Mouse (Mus musculus) small intestine, adult 2 months (tissue): ENCODE data around the gene Mns1. TPM values are rescaled to one million over a fixed set of nuclear protein-coding genes. Genes with fewer than 3 reads are reported as not detected.

ENCODE experiments used
- H3K27ac ChIP-seq: fragments of 200-500 bp; 2 replicates; pipeline ENCODE4 v1.5.1; 2012; ENCODE audit warnings: low read depth, low read length, control low read depth, inconsistent platforms; ENCODE audit not compliant: insufficient read depth
- H3K27me3 ChIP-seq: fragments of 200-500 bp; 2 replicates; pipeline ENCODE4 v1.6.1; 2012; ENCODE audit warnings: mild to moderate bottlenecking, moderate library complexity, low read length, inconsistent platforms; ENCODE audit not compliant: control insufficient read depth, insufficient read depth
- H3K36me3 ChIP-seq: fragments of 200-500 bp; 2 replicates; pipeline ENCODE4 v1.6.1; 2012; ENCODE audit warnings: mild to moderate bottlenecking, low read length, control low read depth, inconsistent platforms; ENCODE audit not compliant: control insufficient read depth, insufficient read depth
- H3K4me1 ChIP-seq: fragments of 200-500 bp; 2 replicates; pipeline ENCODE4 v1.6.1; 2012; ENCODE audit warnings: low read length, inconsistent platforms, mixed read lengths; ENCODE audit not compliant: control insufficient read depth, insufficient read depth, insufficient read length
- H3K4me3 ChIP-seq: fragments of 200-500 bp; 2 replicates; pipeline ENCODE4 v1.5.1; 2012; ENCODE audit warnings: low read depth, mild to moderate bottlenecking, control low read depth, inconsistent platforms, low read length, moderate library complexity
- CTCF ChIP-seq: fragments of 200-500 bp; IDR thresholded peaks from 2 replicates; pipeline ENCODE4 v1.5.1; 2012; ENCODE audit warnings: low read depth, mild to moderate bottlenecking, control low read depth, inconsistent platforms, low read length, moderate library complexity, mixed read lengths; ENCODE audit not compliant: insufficient replicate concordance, insufficient read length; ENCODE audit errors: extremely low read depth
- POLR2A ChIP-seq: fragments of 200-500 bp; IDR thresholded peaks from 2 replicates; pipeline ENCODE4 v1.6.1; 2012; ENCODE audit warnings: low read depth, mild to moderate bottlenecking, control low read depth, inconsistent platforms, low read length, moderate library complexity
- WGBS: fragments of 180-500 bp; shearing (Covaris S2); methylation state at CpG from one replicate; pipeline ENCODE4 v1.1.7; 2018; 5-methylcytosine and 5-hydroxymethylcytosine counted together
- polyA plus RNA-seq: library from polyadenylated mRNA; depleted of rRNA; stranded (reverse); fragments of >200 nt; gene quantifications from 2 replicates; pipeline ENCODE4 v1.2.3, GENCODE M21; 2012

Mns1 gene
- polyA plus RNA-seq, 1 experiment, result 0.19 TPM

DNA sequence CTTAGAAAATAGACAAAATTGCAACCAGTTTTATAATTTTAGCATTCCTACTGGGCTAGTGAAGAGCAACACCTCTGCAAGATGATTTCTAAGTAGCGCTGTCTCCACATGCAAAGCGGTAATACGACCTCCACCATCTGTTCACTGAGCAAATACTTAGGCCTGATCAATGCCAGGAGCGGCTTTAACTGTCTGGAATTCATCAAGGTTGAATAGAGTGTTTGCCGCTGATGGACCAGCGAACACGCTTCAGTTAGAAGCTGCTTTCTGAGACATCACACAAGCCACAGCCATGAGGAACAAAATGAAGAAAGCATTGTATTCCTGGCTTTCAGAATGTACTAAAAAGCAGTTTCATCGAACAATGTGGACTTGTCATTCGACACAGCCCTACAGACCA is 2.9 kb upstream of the Mns1 start:
- Histone ChIP-seq H3K27me3 (no peaks in the 10 kb centered on the region; the same call in 1 of the 2 replicates), H3K4me3 (no peak overlapping the region), H3K27ac (no peak overlapping the region), H3K4me1 (peaks cover 4% of the 10 kb centered on the region; the same call in 1 of the 2 replicates), H3K36me3 (no peaks in the 10 kb centered on the region)
- TF ChIP-seq CTCF, result no peak
- TF ChIP-seq POLR2A, result no peak
- 68% methylated on average over 9 of the region's 9 CpGs for WGBS

DNA sequence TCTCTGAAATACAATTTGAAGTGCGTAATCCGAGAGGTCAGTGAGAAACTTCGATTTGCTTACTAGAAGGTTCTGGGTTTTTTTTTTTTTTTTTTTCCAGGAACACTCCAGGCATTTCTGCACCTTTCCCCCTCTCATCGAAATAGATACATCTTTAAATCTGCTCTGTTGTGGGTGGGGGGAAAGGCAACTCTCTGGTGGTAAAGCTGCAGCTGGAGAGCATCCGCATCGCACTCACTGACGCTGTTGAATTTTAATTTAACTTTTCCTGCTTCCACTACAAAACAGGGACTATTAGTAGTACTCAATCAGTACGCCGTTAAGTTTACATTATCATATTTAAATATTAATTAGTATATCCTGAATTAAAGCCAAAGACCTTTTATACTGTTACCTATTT is 938 bp downstream of the Mns1 start:
- no peaks in the 10 kb centered on the region; the same call in 1 of the 2 replicates for H3K27me3 ChIP-seq
- H3K4me1 ChIP-seq, result peaks cover 4% of the 10 kb centered on the region; the same call in 1 of the 2 replicates
- TF ChIP-seq POLR2A (no peak), CTCF (no peak)
- H3K27ac ChIP-seq, result no peak overlapping the region
- no peaks in the 10 kb centered on the region for H3K36me3 ChIP-seq
- WGBS, result 2% methylated on average over 9 of the region's 9 CpGs
- H3K4me3 ChIP-seq, result peak overlapping the region; percentile 88

DNA sequence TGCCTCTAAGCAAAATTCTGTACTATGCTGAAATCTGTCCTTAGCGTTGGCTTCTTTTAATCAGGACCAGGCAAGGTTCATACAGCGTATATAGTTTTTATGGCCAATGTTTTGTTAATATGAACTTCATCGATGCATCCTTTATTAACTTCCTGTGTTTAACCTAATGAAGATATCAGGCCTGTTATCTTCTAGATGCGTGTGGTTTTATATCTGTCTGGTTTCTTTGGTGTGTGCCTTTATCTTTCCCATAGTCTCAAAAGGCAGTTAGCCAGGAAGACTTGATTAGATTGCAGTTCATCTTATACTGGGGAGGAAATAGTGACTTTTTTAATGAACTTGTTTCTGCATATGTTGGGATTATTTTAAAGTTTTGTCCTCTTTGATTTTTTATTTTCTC is 2.5 kb downstream of the Mns1 start:
- 85% methylated on average over 4 of the region's 4 CpGs for WGBS
- Histone ChIP-seq H3K4me1 (peaks cover 4% of the 10 kb centered on the region; the same call in 1 of the 2 replicates), H3K27ac (no peak overlapping the region), H3K27me3 (no peaks in the 10 kb centered on the region; the same call in 1 of the 2 replicates), H3K4me3 (no peak overlapping the region), H3K36me3 (no peaks in the 10 kb centered on the region)
- TF ChIP-seq POLR2A (no peak), CTCF (no peak)

DNA sequence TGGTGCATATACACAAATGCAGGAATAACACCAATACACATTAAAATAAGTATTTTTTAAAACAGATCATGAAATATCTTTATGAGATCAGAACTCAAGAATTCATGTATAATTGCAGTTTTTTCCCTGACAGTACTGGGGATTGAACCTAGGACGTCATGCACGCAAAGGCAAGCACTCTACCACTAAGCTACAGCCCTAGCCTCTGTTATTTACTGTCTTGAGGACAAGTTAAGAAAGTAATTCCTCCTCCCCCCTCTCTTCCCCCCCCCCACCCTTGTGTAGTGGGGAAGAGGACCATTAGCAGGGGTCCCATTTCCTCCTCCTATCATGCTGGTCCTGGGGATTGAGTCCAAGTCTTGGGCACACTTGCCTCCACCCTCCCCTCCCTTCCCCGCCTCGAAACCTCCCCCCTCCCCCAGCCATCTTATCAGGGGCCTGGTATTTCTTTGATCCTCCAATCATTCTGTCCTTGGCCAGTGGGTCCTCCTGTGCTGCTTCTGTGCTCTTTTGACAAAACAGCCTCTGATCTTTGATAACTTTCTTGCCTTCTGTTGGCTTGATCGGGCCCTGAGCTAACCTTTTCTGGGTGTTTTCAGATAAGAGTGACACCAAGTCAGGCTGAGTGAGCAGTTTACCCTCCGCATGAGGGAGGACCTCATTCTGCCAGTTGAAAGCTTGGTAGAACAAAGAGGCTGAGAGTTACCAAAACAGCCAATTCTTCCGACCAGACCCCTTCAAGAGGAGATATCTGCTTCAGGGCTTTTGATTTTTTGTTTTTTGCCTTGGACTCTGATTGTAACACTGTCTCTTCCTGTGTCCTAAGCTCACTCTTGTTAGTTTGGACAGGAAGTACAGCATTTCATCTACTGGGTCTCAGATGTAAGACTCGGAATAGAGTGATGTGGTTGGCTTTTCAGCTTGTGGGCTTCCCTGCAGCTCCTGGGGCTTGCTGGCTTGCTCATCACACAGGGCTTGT is 3.4 kb downstream of the Mns1 start:
- Histone ChIP-seq H3K27me3 (no peaks in the 10 kb centered on the region; the same call in 1 of the 2 replicates), H3K36me3 (no peaks in the 10 kb centered on the region), H3K27ac (no peak overlapping the region), H3K4me3 (no peak overlapping the region), H3K4me1 (peaks cover 4% of the 10 kb centered on the region; the same call in 1 of the 2 replicates)
- WGBS, result 72% methylated on average over 8 of the region's 8 CpGs
- no peak for TF ChIP-seq CTCF
- TF ChIP-seq POLR2A, result no peak

DNA sequence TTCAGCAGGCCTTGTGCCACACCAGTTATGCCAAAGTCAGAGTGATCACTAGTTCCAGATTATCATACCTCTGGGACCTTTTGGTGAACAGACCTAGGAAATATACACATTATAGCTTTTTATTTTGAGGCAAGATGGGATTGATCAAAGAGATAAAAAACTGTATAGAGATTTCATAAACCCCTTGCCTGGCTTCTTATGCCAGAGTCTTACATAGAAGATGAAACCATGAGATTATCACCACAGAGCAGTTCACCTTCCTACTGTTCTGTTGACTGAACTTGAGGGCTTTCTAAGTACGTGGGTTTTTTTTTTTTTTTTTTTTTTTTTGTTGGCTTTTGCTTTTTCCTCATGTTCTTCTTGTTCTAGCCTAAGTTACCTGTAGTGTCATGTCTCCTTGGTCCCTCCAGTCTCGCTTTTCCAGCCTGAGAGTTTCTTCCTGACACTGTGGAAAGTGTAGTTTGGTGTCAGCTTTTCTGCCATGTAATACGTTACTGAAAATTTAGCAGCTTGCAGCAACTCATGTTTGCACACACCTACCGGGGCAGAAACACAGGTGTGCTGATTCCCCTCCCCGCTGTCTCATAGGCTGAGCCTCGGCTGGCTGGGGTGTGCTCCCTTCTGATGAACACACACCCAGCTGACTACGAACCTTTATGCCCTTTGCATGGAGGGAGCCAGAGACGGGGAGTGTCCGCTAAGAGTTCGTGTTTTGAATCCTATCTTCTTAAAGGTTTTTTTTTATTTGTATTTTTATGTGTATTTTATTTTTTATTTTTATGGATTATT is 4.3 kb downstream of the Mns1 start:
- Histone ChIP-seq H3K27me3 (no peaks in the 10 kb centered on the region; the same call in 1 of the 2 replicates), H3K4me1 (peaks cover 4% of the 10 kb centered on the region; the same call in 1 of the 2 replicates), H3K4me3 (no peak overlapping the region), H3K36me3 (no peaks in the 10 kb centered on the region), H3K27ac (no peak overlapping the region)
- TF ChIP-seq POLR2A (no peak), CTCF (no peak)
- WGBS, result 70% methylated on average over 10 of the region's 10 CpGs

DNA sequence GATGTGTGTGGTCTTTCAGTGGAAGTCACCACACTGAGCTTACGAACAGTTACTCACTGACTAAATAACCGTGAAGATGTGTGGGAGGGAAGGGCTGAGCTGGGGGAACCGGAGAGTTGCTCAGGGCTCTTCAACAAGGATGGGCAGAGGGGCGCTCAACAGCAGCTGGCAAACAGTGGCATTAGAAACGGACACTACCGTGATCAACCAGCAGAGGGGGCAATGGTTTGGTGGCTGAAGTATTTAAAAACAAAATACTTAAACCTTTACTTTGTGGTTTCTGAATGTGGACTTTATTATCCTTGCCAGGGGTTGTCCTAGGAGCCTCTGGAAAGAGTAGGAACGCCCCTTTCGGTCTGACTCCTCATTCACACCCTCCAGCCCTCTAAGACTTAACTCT is 10.2 kb downstream of the Mns1 start:
- no peak overlapping the region for H3K4me3 ChIP-seq
- peaks cover 4% of the 10 kb centered on the region; the same call in 1 of the 2 replicates for H3K4me1 ChIP-seq
- 38% methylated on average over 8 of the region's 8 CpGs for WGBS
- no peaks in the 10 kb centered on the region for H3K27me3 ChIP-seq
- H3K27ac ChIP-seq, result no peak overlapping the region
- peak; percentile 58; the same call in 1 of the 2 replicates for TF ChIP-seq CTCF
- TF ChIP-seq POLR2A, result no peak
- H3K36me3 ChIP-seq, result no peaks in the 10 kb centered on the region

DNA sequence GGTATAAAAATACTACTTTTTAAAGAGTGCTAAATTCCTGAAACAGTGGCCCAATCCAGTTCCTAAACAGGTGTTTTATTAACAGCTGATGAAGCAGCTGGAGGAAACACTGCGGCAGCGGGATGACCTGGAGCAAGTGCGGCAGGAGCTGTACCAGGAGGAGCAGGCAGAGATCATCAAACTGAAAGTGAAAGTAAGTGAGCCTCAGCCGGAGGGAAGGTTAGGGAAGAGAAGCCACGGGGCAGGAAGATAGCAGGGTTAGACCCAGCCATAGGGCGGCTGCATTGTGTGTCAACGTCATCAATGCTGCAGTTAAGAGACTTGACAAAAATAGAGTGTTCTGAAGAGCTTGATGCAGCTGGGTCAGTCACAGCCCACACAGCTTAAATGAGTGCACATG is 11.6 kb downstream of the Mns1 start:
- TF ChIP-seq CTCF, result no peak
- TF ChIP-seq POLR2A, result no peak
- Histone ChIP-seq H3K4me1 (peaks cover 4% of the 10 kb centered on the region; the same call in 1 of the 2 replicates), H3K4me3 (peak overlapping the region; percentile 59), H3K27ac (peak overlapping the region; percentile 64), H3K36me3 (no peaks in the 10 kb centered on the region), H3K27me3 (no peaks in the 10 kb centered on the region)
- WGBS, result 7% methylated on average over 7 of the region's 7 CpGs
